Mouse (Mus musculus): ENCODE measurements around the gene Efna2.
"Not testable (repeated sequence)": the region's sequence is repeated elsewhere in the genome, so short reads cannot be mapped to it uniquely, and the experiment has no call there.

Gene Efna2

GRCm38 (mm10) chr10:80155277-80155676 is 24.0 kb upstream of the Efna2 start:
- DNase-seq (ENCODE audit: low read depth, low spot score), result no peak

DNA sequence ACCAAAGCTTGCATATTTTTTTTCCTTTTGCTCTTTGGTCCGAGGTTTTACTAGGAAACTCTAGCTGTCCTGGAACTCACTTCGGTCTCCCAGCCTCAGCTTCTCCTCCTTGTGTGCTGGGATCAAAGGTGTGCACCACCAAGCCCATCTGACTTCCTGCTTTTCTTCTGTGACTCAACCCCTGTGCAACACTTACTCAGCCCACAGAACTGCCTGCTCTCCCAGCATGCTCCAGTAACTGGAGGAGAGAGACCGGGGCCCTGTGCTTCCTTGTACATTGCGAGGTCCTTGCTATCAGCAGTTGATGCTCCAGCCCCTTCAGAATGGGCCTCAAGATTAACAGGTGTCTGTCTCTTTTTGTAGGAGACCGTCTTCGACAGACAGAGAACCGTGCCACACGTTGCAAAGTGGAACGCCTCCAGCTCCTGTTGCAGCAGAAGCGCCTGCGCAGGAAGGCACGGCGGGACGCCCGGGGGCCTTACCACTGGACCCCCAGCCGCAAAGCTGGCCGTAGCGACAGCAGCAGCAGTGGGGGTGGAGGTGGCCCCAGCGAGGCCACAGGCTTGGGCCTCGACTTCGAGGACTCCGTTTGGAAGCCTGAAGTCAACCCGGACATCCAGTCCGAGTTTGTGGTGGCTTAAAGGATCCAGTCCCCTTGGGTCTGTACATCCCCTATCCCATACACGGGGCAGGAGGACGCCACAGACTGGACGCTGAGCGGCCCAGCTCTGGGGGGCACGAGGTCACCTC is 23.1 kb upstream of the Efna2 start:
- DNase-seq (ENCODE audit: low read depth, low spot score), result no peak

- no peak for DNase-seq (ENCODE audit: low read depth, low spot score)
Measured at GRCm38 (mm10) chr10:80156752-80157053, 22.6 kb upstream of the Efna2 start.

DNA sequence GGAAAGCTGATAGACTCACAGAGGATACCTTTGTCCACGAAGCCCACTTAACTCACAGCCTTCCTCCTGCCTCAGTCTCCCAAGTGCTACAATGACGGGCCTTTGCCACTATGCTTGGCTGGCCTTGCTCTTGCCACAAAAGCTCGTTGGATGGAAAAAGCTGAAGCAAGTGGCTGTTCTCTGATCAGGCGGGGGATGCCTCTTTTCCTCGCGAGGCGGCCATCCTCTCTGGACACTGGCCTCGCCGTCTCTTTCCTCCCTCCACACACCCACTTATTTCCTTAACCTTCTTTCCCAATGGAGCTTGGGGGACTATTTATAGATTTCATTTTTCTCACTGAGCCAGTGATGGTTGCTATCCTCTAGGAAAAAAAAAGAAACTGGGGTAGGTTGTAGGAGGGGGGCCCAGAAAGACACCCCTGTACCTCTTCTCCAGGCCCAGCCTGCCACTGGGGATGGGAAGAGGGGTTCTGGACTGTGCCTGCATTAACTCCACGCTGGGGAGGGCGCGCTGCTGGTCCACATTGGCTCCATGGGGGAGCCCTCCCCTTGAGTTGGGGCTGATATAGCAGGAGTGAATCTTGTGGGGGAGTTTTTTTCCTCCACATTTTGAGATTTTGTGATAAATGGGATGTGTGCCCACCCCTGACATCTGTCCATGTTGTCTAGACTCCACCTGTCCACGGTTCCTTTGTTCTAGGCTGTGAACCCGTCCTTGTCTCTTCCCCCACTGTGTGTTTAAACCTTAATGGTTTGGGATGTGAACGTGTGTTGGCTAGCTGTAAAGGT is 21.9 kb upstream of the Efna2 start:
- no peak for DNase-seq (ENCODE audit: low read depth, low spot score)

DNA sequence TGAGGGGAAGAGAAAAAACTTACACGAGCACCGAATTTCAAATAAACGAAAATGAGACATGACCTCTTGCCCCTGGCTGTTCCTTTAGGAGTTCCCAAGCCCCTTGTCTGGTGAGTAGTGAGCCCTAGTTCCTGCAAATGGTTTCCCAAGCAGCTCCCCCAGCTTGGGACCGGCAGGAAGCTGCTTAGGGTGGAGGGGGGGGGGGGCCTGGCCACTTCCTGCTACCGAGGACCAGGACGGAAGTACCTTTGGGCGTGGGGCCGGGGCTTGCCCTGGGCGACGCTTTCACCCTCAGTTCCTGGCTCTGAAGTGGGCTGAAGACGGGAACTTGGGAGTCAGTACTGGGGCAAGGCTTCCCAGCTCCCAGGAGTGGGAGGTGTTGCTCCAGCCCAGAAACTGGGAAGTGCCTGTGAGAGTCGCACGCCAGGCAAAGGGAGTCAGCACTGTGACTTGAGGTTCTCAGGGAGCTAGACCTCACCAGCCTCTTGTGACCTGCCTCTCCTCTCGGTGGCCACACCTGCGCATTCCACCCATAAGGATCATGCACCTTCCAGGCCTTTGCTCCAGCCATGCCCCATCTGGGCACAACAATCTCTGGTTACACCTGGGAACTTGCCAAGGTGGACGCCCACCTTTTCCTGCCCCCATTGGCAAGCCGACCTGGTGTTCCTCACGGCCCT is 20.8 kb upstream of the Efna2 start:
- DNase-seq (ENCODE audit: low read depth, low spot score), result no peak

- DNase-seq (ENCODE audit: low read depth, low spot score), result no peak
Measured at GRCm38 (mm10) chr10:80159021-80159560, 20.2 kb upstream of the Efna2 start.

- peak; percentile 98 for DNase-seq (ENCODE audit: low read depth, low spot score)
Measured at GRCm38 (mm10) chr10:80159561-80160454, 19.5 kb upstream of the Efna2 start.

DNA sequence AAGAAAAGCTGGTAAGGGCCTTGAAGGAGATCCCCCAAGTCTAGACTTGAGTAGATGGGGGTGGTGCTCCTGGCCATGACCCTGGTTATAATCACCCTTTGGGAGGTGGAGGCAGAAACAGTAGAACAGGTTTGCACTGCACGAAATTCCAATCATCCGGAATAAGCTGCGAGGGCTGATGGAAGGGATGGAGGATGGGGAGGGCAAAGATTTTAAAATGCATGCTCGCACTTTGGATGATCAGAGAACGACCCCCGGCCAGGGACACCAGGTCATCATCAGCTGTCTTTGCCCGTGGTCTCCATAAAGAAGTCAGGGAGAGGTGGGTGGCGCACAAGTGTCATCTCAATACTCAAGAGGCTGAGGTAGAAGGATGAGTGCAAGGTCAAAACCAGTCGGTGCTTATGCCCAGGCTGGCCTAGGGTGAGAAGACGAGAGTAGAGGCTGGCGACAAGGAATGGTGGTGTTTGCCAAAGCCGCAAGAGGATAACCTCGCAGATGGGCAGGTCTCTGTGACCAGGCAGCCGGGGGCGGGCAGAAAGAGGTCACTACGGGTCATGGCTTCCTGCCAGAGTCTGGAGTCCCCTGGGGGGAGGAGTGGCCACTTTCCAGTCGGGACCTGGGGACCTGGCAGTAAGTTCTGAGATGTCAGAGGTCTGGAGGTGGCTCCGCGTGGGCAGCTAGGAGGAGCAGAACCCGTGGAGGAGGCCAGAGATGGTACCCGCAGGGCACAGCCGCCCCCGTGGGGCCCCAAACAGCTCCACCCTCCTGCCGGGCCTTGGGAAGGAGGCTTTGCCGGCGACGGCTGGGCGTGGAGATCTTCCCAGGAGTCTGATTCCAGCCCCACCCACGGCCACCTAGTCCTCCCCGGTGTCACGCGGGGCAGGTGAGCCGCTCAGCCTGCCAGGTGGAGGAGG is 18.6 kb upstream of the Efna2 start:
- DNase-seq (ENCODE audit: low read depth, low spot score), result no peak

DNA sequence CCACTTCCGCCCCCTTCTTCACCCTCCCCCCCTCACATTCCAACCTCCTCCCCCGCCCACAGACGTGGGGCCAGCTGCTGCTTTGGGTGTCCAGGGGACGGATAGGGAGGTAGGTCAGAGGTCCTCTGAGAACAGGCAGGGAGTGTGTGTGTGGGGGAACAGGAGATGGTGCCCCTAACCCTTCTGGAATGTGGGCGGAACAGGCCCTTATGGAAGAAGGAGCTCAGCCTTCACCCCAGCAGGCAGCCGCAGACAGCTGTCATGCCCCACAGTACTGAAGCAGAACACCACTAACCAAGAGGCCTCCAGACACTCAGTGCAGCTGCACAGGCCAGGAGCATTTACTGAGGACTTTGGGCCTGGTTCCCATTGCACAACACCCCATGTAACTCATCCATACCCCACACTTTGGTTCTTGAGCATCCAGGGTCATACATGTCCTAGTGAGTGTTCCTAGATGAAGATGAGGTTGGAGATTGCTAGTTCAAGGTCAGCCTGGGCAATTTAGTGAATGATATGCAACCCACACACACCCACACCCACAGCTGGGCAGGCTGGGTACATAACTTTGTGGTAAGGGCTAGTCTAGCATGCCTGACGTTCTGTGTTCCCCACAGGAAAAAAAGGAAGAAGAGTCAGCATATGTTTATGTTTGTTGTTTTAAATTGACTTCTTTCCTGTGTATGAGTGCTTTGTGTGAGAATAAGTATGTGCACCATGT is 17.6 kb upstream of the Efna2 start:
- no peak for DNase-seq (ENCODE audit: low read depth, low spot score)

- no peak for DNase-seq (ENCODE audit: low read depth, low spot score)
Measured at GRCm38 (mm10) chr10:80162243-80162608, 17.1 kb upstream of the Efna2 start.

DNA sequence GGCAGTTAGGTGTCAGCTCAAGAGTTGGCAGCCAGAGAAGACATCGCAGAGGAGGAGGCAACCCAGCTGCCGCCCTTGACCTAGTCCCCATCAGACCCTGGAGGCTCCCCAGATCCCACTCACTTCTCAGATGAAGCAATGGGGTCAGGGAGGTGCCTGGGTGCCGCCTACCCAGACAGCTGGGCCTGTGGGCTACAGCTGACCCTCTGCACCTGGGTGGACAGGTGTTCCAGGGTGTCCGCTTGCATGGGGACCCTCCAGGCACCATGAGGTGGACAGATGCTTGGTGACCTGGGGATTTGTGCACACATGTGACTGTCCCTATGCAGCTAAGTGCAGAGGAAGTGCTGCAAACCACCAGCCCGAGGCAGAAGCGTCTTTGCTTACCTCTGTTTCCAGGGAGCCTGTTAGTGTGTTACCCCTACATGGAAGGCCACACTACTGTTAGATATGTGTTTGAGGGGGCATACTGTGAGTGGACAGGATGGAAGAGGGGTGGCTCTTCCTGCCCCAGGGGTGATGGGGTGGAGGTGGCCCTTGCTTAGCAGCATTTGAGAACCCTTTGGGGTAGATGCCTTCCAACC is 16.5 kb upstream of the Efna2 start:
- no peak for DNase-seq (ENCODE audit: low read depth, low spot score)

DNA sequence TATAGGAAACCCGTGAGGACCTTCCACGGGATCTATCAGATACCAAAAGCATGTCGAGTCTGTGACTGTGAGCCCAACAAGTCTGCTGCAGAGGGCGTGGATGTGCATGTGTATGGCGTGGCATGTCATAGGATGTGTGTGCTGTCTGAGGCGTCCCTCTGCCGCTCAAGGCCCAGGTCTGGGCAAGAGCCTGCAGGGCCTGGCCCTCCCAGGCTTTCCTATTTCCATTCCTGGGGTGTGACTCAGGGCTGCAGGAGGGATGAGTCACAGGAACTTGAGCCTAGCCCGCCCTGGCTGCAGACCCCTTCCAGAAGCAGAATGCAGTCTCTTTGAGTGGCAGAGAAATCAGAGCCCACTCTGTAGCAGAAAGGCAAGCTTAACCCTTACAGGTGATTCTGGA is 15.6 kb upstream of the Efna2 start:
- DNase-seq (ENCODE audit: low read depth, low spot score), result no peak

- DNase-seq (ENCODE audit: low read depth, low spot score), result no peak
Measured at GRCm38 (mm10) chr10:80164161-80164997, 14.9 kb upstream of the Efna2 start.

GRCm38 (mm10) chr10:80164998-80165344 is 14.3 kb upstream of the Efna2 start:
- peak; percentile 93 for DNase-seq (ENCODE audit: low read depth, low spot score)

- peak; percentile 81 for DNase-seq (ENCODE audit: low read depth, low spot score)
Measured at GRCm38 (mm10) chr10:80165392-80166128, 13.7 kb upstream of the Efna2 start, which contains the start of gene Cirbp. TSS of gene Cirbp (plus strand) at chr10:80165985.

GRCm38 (mm10) chr10:80166136-80166535 is 13.1 kb upstream of the Efna2 start:
- not testable (repeated sequence) for DNase-seq (ENCODE audit: low read depth, low spot score)

DNA sequence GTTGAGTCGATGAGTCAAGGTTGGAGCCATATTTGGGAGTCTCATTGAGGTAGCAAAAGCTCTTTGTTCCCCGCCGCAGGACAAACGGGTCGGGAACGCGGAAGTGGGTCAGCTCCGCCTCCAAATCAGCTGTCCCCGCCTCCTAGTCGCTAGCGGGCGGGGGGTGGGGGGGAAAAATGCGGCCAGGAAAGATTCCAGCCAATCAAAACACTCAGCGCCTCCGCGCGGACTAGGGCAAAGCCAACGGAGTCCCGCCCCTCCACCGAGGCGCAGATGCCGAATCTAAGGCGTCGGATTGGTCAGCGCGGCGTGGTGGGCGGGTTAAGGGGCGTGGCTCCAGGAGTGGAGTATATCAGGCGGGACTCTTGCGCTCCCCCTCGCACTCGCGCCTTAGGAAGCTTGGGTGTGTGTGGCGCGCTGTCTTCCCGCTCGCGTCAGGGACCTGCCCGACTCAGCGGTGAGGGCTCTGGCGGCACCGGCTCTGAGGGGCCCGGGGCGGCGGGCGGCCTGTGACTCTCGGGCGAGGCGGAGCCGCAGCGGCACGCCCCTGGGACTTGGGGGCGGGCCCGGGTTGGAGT is 11.7 kb upstream of the Efna2 start:
- peak; percentile 98 for DNase-seq (ENCODE audit: low read depth, low spot score)

Measured in telencephalon, adult 2 months (tissue).